Mouse (Mus musculus): ENCODE data around the gene Taar8a. TPM values are rescaled to one million over a fixed set of nuclear protein-coding genes. Genes with fewer than 3 reads are reported as not detected.
"Not testable (repeated sequence)": the region's sequence is repeated elsewhere in the genome, so short reads cannot be mapped to it uniquely, and the experiment has no call there.

Taar8a gene
- total RNA-seq (2012; rRNA removed) (not detected in 2 replicates), polyA plus RNA-seq (2012; ENCODE audit: insufficient read depth in 1 of 2, insufficient read length in 2 of 2, low read depth in 1 of 2, low replicate concordance in 2 of 2, missing spikeins in 1 of 2) (not detected)

- not testable (repeated sequence) for DNase-seq (ENCODE audit: low read depth, low spot score); H3K36me3 ChIP-seq (ENCODE audit: control insufficient read depth in 1 of 2, insufficient read depth in 2 of 2, low read length in 2 of 2); H3K4me3 ChIP-seq (ENCODE audit: control insufficient read depth in 1 of 2, insufficient read depth in 1 of 2, low read depth in 2 of 2, low read length in 2 of 2); H3K27ac ChIP-seq (ENCODE audit: control insufficient read depth, low read depth, low read length); H3K9me3 ChIP-seq (replicated peaks; ENCODE audit: insufficient read depth, low read length); H3K9ac ChIP-seq (ENCODE audit: control insufficient read depth, low read depth, low read length, poor library complexity, severe bottlenecking); H3K27me3 ChIP-seq (ENCODE audit: control insufficient read depth in 1 of 2, insufficient read depth in 2 of 2, low read length in 2 of 2); H3K4me1 ChIP-seq (ENCODE audit: control insufficient read depth in 1 of 2, insufficient read depth in 2 of 2, low read length in 2 of 2); H3K79me2 ChIP-seq (ENCODE audit: control insufficient read depth, insufficient read depth, low read length, poor library complexity)
These were observed at the start of gene Taar8a for GRCm38 (mm10) chr10:24076200-24076599. Gene Taar8a (plus strand): TSS chr10:24076500.

GRCm38 (mm10) chr10:24026922-24027321 is 49.4 kb upstream of the Taar8a start, which contains the start of gene Taar7d:
Gene Taar7d (plus strand): TSS chr10:24027222.
- Histone ChIP-seq H3K4me3 (ENCODE audit: control insufficient read depth in 1 of 2, insufficient read depth in 1 of 2, low read depth in 2 of 2, low read length in 2 of 2) (no peak within 1 kb of the TSS), H3K27ac (ENCODE audit: control insufficient read depth, low read depth, low read length) (no peak within 1 kb of the TSS), H3K36me3 (ENCODE audit: control insufficient read depth in 1 of 2, insufficient read depth in 2 of 2, low read length in 2 of 2) (no peaks in the 10 kb centered on the region), H3K79me2 (ENCODE audit: control insufficient read depth, insufficient read depth, low read length, poor library complexity) (no peaks in the 10 kb centered on the region), H3K4me1 (ENCODE audit: control insufficient read depth in 1 of 2, insufficient read depth in 2 of 2, low read length in 2 of 2) (no peaks in the 10 kb centered on the region), H3K9ac (ENCODE audit: control insufficient read depth, low read depth, low read length, poor library complexity, severe bottlenecking) (no peak within 1 kb of the TSS), H3K27me3 (ENCODE audit: control insufficient read depth in 1 of 2, insufficient read depth in 2 of 2, low read length in 2 of 2) (no peaks in the 10 kb centered on the region; a peak in 1 of 4 replicates), H3K9me3 (replicated peaks; ENCODE audit: insufficient read depth, low read length) (no peaks in the 10 kb centered on the region)
- TF ChIP-seq TCF12 (IDR thresholded peaks at IDR 0.05; ENCODE audit: low read depth, low read length) = no peak
- no peak for DNase-seq (ENCODE audit: low read depth, low spot score)

- Histone ChIP-seq H3K9ac (ENCODE audit: control insufficient read depth, low read depth, low read length, poor library complexity, severe bottlenecking) (no peak overlapping the region), H3K4me1 (ENCODE audit: control insufficient read depth in 1 of 2, insufficient read depth in 2 of 2, low read length in 2 of 2) (no peaks in the 10 kb centered on the region), H3K4me3 (ENCODE audit: control insufficient read depth in 1 of 2, insufficient read depth in 1 of 2, low read depth in 2 of 2, low read length in 2 of 2) (no peak overlapping the region), H3K27ac (ENCODE audit: control insufficient read depth, low read depth, low read length) (no peak overlapping the region), H3K36me3 (ENCODE audit: control insufficient read depth in 1 of 2, insufficient read depth in 2 of 2, low read length in 2 of 2) (no peaks in the 10 kb centered on the region), H3K79me2 (ENCODE audit: control insufficient read depth, insufficient read depth, low read length, poor library complexity) (no peaks in the 10 kb centered on the region), H3K27me3 (ENCODE audit: control insufficient read depth in 1 of 2, insufficient read depth in 2 of 2, low read length in 2 of 2) (no peaks in the 10 kb centered on the region), H3K9me3 (replicated peaks; ENCODE audit: insufficient read depth, low read length) (no peaks in the 10 kb centered on the region)
- no peak for TF ChIP-seq ZMIZ1 (IDR thresholded peaks at IDR 0.05; ENCODE audit: low read depth, low read length)
- no peak for TF ChIP-seq USF1 (IDR thresholded peaks at IDR 0.05; ENCODE audit: low read depth, low read length)
- TF ChIP-seq ELF1 (IDR thresholded peaks at IDR 0.05; ENCODE audit: low read depth, low read length) = no peak
- no peak for TF ChIP-seq MYC (IDR thresholded peaks at IDR 0.05; ENCODE audit: low read depth, low read length)
- TF ChIP-seq ZNF384 (IDR thresholded peaks at IDR 0.05; ENCODE audit: low read depth, low read length) = no peak
- DNase-seq (ENCODE audit: low read depth, low spot score) = no peak
These were observed 45.0 kb upstream of the Taar8a start for GRCm38 (mm10) chr10:24031347-24031746.

GRCm38 (mm10) chr10:24037314-24037713 is 39.0 kb upstream of the Taar8a start, which contains the start of gene Taar7e:
Gene Taar7e (plus strand): TSS chr10:24037614.
- Histone ChIP-seq H3K27me3 (ENCODE audit: control insufficient read depth in 1 of 2, insufficient read depth in 2 of 2, low read length in 2 of 2) (no peaks in the 10 kb centered on the region; a peak in 2 of 4 replicates), H3K79me2 (ENCODE audit: control insufficient read depth, insufficient read depth, low read length, poor library complexity) (no peaks in the 10 kb centered on the region), H3K27ac (ENCODE audit: control insufficient read depth, low read depth, low read length) (no peak within 1 kb of the TSS), H3K4me1 (ENCODE audit: control insufficient read depth in 1 of 2, insufficient read depth in 2 of 2, low read length in 2 of 2) (no peaks in the 10 kb centered on the region), H3K9me3 (replicated peaks; ENCODE audit: insufficient read depth, low read length) (no peaks in the 10 kb centered on the region), H3K36me3 (ENCODE audit: control insufficient read depth in 1 of 2, insufficient read depth in 2 of 2, low read length in 2 of 2) (no peaks in the 10 kb centered on the region), H3K9ac (ENCODE audit: control insufficient read depth, low read depth, low read length, poor library complexity, severe bottlenecking) (no peak within 1 kb of the TSS), H3K4me3 (ENCODE audit: control insufficient read depth in 1 of 2, insufficient read depth in 1 of 2, low read depth in 2 of 2, low read length in 2 of 2) (no peak within 1 kb of the TSS)
- DNase-seq (ENCODE audit: low read depth, low spot score) = no peak
- no peak for TF ChIP-seq POLR2AphosphoS5 (IDR thresholded peaks at IDR 0.05; ENCODE audit: borderline replicate concordance, low read depth, low read length)
- no peak for TF ChIP-seq HCFC1 (IDR thresholded peaks at IDR 0.05; ENCODE audit: low read depth, low read length)
- TF ChIP-seq RCOR1 (IDR thresholded peaks at IDR 0.05; ENCODE audit: low read depth, low read length) = no peak
- TF ChIP-seq ZC3H11A (IDR thresholded peaks at IDR 0.05; ENCODE audit: low read depth, low read length) = no peak
- TF ChIP-seq RAD21 (IDR thresholded peaks at IDR 0.05; ENCODE audit: low read depth, low read length) = no peak
- TF ChIP-seq E2F4 (IDR thresholded peaks at IDR 0.05; ENCODE audit: borderline replicate concordance, low read depth, low read length) = no peak
- no peak for TF ChIP-seq MEF2A (IDR thresholded peaks at IDR 0.05; ENCODE audit: extremely low read depth, insufficient replicate concordance, low read depth, low read length, poor library complexity, severe bottlenecking)
- TF ChIP-seq CTCF (IDR thresholded peaks at IDR 0.05 in 2 of 3, conservative IDR thresholded peaks at IDR 0.05 in 1 of 3; ENCODE audit: control insufficient read depth in 1 of 3, insufficient read depth in 1 of 3, low read depth in 2 of 3, low read length in 3 of 3, poor library complexity in 1 of 3, severe bottlenecking in 1 of 3) = no peak
- TF ChIP-seq SIN3A (IDR thresholded peaks at IDR 0.05; ENCODE audit: low read length) = no peak
- no peak for TF ChIP-seq NRF1 (IDR thresholded peaks at IDR 0.05; ENCODE audit: insufficient read depth, low read depth, low read length, poor library complexity, severe bottlenecking)
- TF ChIP-seq UBTF (IDR thresholded peaks at IDR 0.05; ENCODE audit: borderline replicate concordance, insufficient read depth, low read depth, low read length) = no peak
- TF ChIP-seq MYB (IDR thresholded peaks at IDR 0.05; ENCODE audit: low read depth, low read length) = no peak
- TF ChIP-seq EP300 (IDR thresholded peaks at IDR 0.05; ENCODE audit: low read depth in 1 of 2, low read length in 2 of 2) = no peak
- TF ChIP-seq MYC (IDR thresholded peaks at IDR 0.05; ENCODE audit: low read depth, low read length) = no peak
- TF ChIP-seq MAZ (IDR thresholded peaks at IDR 0.05; ENCODE audit: low read depth, low read length) = no peak

Data from MEL (cell line).